Mouse (Mus musculus) hindbrain, embryonic 13.5 days (tissue): ENCODE data around the gene Fam178b. TPM values are rescaled to one million over a fixed set of nuclear protein-coding genes. Genes with fewer than 3 reads are reported as not detected.

ENCODE experiments used
- ATAC-seq: fragments of 200-750 bp; cut with Nextera tagmentation; 2 replicates; pipeline ENCODE4 v1.8.0; 2017; ENCODE audit warnings: moderate TSS enrichment; ENCODE audit not compliant: low FRiP score
- H3K27ac ChIP-seq: fragments of 300-500 bp; sonication (generic); 2 replicates; pipeline ENCODE4 v1.5.1; 2015; ENCODE audit warnings: inconsistent platforms, mild to moderate bottlenecking, moderate library complexity
- H3K27me3 ChIP-seq: fragments of 300-500 bp; sonication (generic); 2 replicates; pipeline ENCODE4 v1.6.1; 2015; ENCODE audit warnings: mild to moderate bottlenecking, inconsistent platforms
- H3K36me3 ChIP-seq: fragments of 300-500 bp; sonication (generic); 2 replicates; pipeline ENCODE4 v1.6.1; 2015; ENCODE audit warnings: mild to moderate bottlenecking, inconsistent platforms
- H3K4me1 ChIP-seq: fragments of 300-500 bp; sonication (generic); replicated peaks from 2 replicates; pipeline ENCODE4 v1.6.1; 2015; ENCODE audit warnings: inconsistent platforms
- H3K4me2 ChIP-seq: fragments of 300-500 bp; sonication (generic); 2 replicates; pipeline ENCODE4 v1.6.1; 2015; ENCODE audit warnings: inconsistent platforms, mild to moderate bottlenecking, moderate library complexity
- H3K4me3 ChIP-seq: fragments of 300-500 bp; sonication (generic); 2 replicates; pipeline ENCODE4 v1.5.1; 2015; ENCODE audit warnings: mild to moderate bottlenecking, inconsistent platforms
- H3K9ac ChIP-seq: fragments of 300-500 bp; sonication (generic); 2 replicates; pipeline ENCODE4 v1.6.1; 2015; ENCODE audit warnings: mild to moderate bottlenecking, inconsistent platforms
- H3K9me3 ChIP-seq: fragments of 300-500 bp; sonication (generic); 2 replicates; pipeline ENCODE4 v1.6.1; 2016; ENCODE audit warnings: inconsistent platforms
- WGBS: fragments of 180-500 bp; shearing (Covaris S2); methylation state at CpG from one replicate; pipeline ENCODE4 v1.1.7; 2015; 5-methylcytosine and 5-hydroxymethylcytosine counted together
- polyA plus RNA-seq: library from polyadenylated mRNA; unstranded; fragments of >200 nt; fragmentation: Nextera tagmentation; extraction: Ambion mirVana; gene quantifications from 2 replicates; pipeline ENCODE4 v1.2.1, GENCODE M21; 2015

Fam178b gene
- polyA plus RNA-seq, 1 experiment from 2014 or later = 0.27 TPM

GRCm38 (mm10) chr1:36665934-36666333 lies 17.0 kb downstream of the Fam178b start:
- no peaks in the 10 kb centered on the region for H3K27me3 ChIP-seq
- no peak overlapping the region for H3K27ac ChIP-seq
- H3K4me2 ChIP-seq = no peak overlapping the region
- H3K4me3 ChIP-seq = no peak overlapping the region
- no peak for ATAC-seq
- no peaks in the 10 kb centered on the region for H3K36me3 ChIP-seq
- no peaks in the 10 kb centered on the region for H3K9me3 ChIP-seq
- H3K4me1 ChIP-seq = no peaks in the 10 kb centered on the region
- WGBS = 59% methylated on average over 4 of the region's 4 CpGs
- H3K9ac ChIP-seq = no peak overlapping the region

- Histone ChIP-seq H3K9me3 (no peaks in the 10 kb centered on the region), H3K4me1 (no peaks in the 10 kb centered on the region), H3K4me2 (no peak overlapping the region), H3K27ac (no peak overlapping the region), H3K27me3 (no peaks in the 10 kb centered on the region), H3K4me3 (no peak overlapping the region), H3K36me3 (no peaks in the 10 kb centered on the region), H3K9ac (no peak overlapping the region)
- WGBS = 60% methylated on average over 11 of the region's 11 CpGs
- no peak for ATAC-seq
Observed at GRCm38 (mm10) chr1:36665165-36665723, 17.7 kb downstream of the Fam178b start.

- H3K4me2 ChIP-seq = no peak overlapping the region
- H3K9me3 ChIP-seq = no peaks in the 10 kb centered on the region
- 81% methylated on average over 4 of the region's 4 CpGs for WGBS
- H3K4me3 ChIP-seq = no peak overlapping the region
- no peaks in the 10 kb centered on the region for H3K4me1 ChIP-seq
- H3K36me3 ChIP-seq = no peaks in the 10 kb centered on the region
- no peak overlapping the region for H3K9ac ChIP-seq
- H3K27me3 ChIP-seq = no peaks in the 10 kb centered on the region
- ATAC-seq = no peak
- H3K27ac ChIP-seq = no peak overlapping the region
Observed at GRCm38 (mm10) chr1:36664457-36664856, 18.5 kb downstream of the Fam178b start.

GRCm38 (mm10) chr1:36658621-36659399 lies 24.2 kb downstream of the Fam178b start:
- 0 out of 2 replicates have a peak overlapping the region, but pooled peaks have one; percentile 1 for H3K9ac ChIP-seq
- no peak overlapping the region for H3K27ac ChIP-seq
- H3K4me2 ChIP-seq = no peak overlapping the region
- H3K27me3 ChIP-seq = no peaks in the 10 kb centered on the region
- H3K36me3 ChIP-seq = no peaks in the 10 kb centered on the region
- H3K9me3 ChIP-seq = no peaks in the 10 kb centered on the region
- ATAC-seq = no peak
- no peaks in the 10 kb centered on the region for H3K4me1 ChIP-seq
- 87% methylated on average over 7 of the region's 7 CpGs for WGBS
- H3K4me3 ChIP-seq = no peak overlapping the region

GRCm38 (mm10) chr1:36657658-36658415 lies 25.1 kb downstream of the Fam178b start:
- WGBS = 90% methylated on average over 4 of the region's 4 CpGs
- no peak overlapping the region for H3K9ac ChIP-seq
- H3K9me3 ChIP-seq = no peaks in the 10 kb centered on the region
- no peaks in the 10 kb centered on the region for H3K27me3 ChIP-seq
- H3K36me3 ChIP-seq = no peaks in the 10 kb centered on the region
- ATAC-seq = no peak
- no peak overlapping the region for H3K4me2 ChIP-seq
- no peak overlapping the region for H3K27ac ChIP-seq
- H3K4me1 ChIP-seq = no peaks in the 10 kb centered on the region
- H3K4me3 ChIP-seq = no peak overlapping the region

GRCm38 (mm10) chr1:36656233-36656632 lies 26.8 kb downstream of the Fam178b start:
- ATAC-seq = no peak
- no peaks in the 10 kb centered on the region for H3K27me3 ChIP-seq
- WGBS = 94% methylated on average over 3 of the region's 3 CpGs
- H3K36me3 ChIP-seq = no peaks in the 10 kb centered on the region
- H3K4me3 ChIP-seq = no peak overlapping the region
- no peaks in the 10 kb centered on the region for H3K9me3 ChIP-seq
- H3K4me1 ChIP-seq = no peaks in the 10 kb centered on the region
- no peak overlapping the region for H3K4me2 ChIP-seq
- no peak overlapping the region for H3K9ac ChIP-seq
- no peak overlapping the region for H3K27ac ChIP-seq

- Histone ChIP-seq H3K9me3 (no peaks in the 10 kb centered on the region), H3K36me3 (no peaks in the 10 kb centered on the region), H3K4me2 (no peak overlapping the region), H3K4me3 (no peak overlapping the region), H3K9ac (no peak overlapping the region), H3K4me1 (no peaks in the 10 kb centered on the region), H3K27ac (no peak overlapping the region), H3K27me3 (no peaks in the 10 kb centered on the region)
- no peak for ATAC-seq
- WGBS = 85% methylated on average over 5 of the region's 5 CpGs
Observed at GRCm38 (mm10) chr1:36655039-36655438, 27.9 kb downstream of the Fam178b start.

- 63% methylated on average over 5 of the region's 5 CpGs for WGBS
- H3K9ac ChIP-seq = no peak overlapping the region
- ATAC-seq = no peak
- H3K27me3 ChIP-seq = no peaks in the 10 kb centered on the region
- no peaks in the 10 kb centered on the region for H3K9me3 ChIP-seq
- no peak overlapping the region for H3K4me2 ChIP-seq
- H3K36me3 ChIP-seq = no peaks in the 10 kb centered on the region
- no peak overlapping the region for H3K27ac ChIP-seq
- no peak overlapping the region for H3K4me3 ChIP-seq
- no peaks in the 10 kb centered on the region for H3K4me1 ChIP-seq
Observed at GRCm38 (mm10) chr1:36647631-36648030, 35.4 kb downstream of the Fam178b start.

GRCm38 (mm10) chr1:36646285-36646684 lies 36.7 kb downstream of the Fam178b start:
- H3K9me3 ChIP-seq = no peaks in the 10 kb centered on the region
- no peak overlapping the region for H3K4me3 ChIP-seq
- H3K4me2 ChIP-seq = no peak overlapping the region
- no peak overlapping the region for H3K27ac ChIP-seq
- H3K9ac ChIP-seq = no peak overlapping the region
- no peak for ATAC-seq
- 67% methylated on average over 3 of the region's 3 CpGs for WGBS
- no peaks in the 10 kb centered on the region for H3K27me3 ChIP-seq
- no peaks in the 10 kb centered on the region for H3K4me1 ChIP-seq
- no peaks in the 10 kb centered on the region for H3K36me3 ChIP-seq

- ATAC-seq = no peak
- Histone ChIP-seq H3K36me3 (no peaks in the 10 kb centered on the region), H3K9me3 (no peaks in the 10 kb centered on the region), H3K4me2 (no peak overlapping the region), H3K4me3 (no peak overlapping the region), H3K27me3 (no peaks in the 10 kb centered on the region), H3K4me1 (no peaks in the 10 kb centered on the region), H3K9ac (no peak overlapping the region), H3K27ac (no peak overlapping the region)
- 88% methylated on average over 9 of the region's 9 CpGs for WGBS
Observed at GRCm38 (mm10) chr1:36644615-36645007, 38.4 kb downstream of the Fam178b start.

- no peaks in the 10 kb centered on the region for H3K9me3 ChIP-seq
- H3K9ac ChIP-seq = no peak overlapping the region
- no peaks in the 10 kb centered on the region for H3K4me1 ChIP-seq
- H3K4me2 ChIP-seq = no peak overlapping the region
- 89% methylated on average over 7 of the region's 7 CpGs for WGBS
- ATAC-seq = no peak
- H3K36me3 ChIP-seq = no peaks in the 10 kb centered on the region
- no peak overlapping the region for H3K27ac ChIP-seq
- H3K4me3 ChIP-seq = no peak overlapping the region
- no peaks in the 10 kb centered on the region for H3K27me3 ChIP-seq
Observed at GRCm38 (mm10) chr1:36643957-36644614, 38.9 kb downstream of the Fam178b start.

- ATAC-seq = no peak
- WGBS = 69% methylated on average over 2 of the region's 2 CpGs
- H3K27ac ChIP-seq = no peak overlapping the region
Observed at GRCm38 (mm10) chr1:36635826-36636485, 47.0 kb downstream of the Fam178b start.

More at GRCm38 (mm10) chr1:36635826-36636485, 47.0 kb downstream of the Fam178b start:
- no peaks in the 10 kb centered on the region for H3K9me3 ChIP-seq
- 0 out of 2 replicates have a peak, but pooled peaks cover 4% of the 10 kb centered on the region for H3K27me3 ChIP-seq
- H3K4me2 ChIP-seq = no peak overlapping the region
- no peak overlapping the region for H3K4me3 ChIP-seq
- no peak overlapping the region for H3K9ac ChIP-seq
- H3K4me1 ChIP-seq = peaks cover 16% of the 10 kb centered on the region
- no peaks in the 10 kb centered on the region for H3K36me3 ChIP-seq
